Mouse (Mus musculus): ENCODE data around the gene Stmn1.

The Stmn1 gene

DNA sequence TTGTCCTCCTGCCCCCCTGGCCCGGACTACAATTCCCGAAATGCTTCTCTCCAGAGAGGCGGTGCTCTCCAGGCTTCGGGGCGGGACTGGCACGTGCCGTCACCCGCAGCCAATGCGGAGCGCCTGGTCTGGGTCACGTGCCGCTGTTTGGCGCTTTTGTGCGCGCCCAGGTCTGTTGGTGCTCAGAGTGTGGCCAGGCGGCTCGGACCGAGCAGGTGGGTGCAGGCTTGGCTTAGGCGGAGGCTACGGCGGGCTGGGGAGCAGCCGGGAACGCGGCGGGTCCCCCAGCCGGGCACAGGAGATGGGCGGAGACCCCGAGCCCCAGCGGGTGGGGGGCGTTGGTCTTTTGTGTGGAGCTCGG lies at the start of gene Stmn1:
TSS of gene Stmn1 (plus strand) at position 106 of the 361 bp plus-strand sequence.
- in situ Hi-C loops (cut with MboI; ENCODE audit: unreplicated experiment in 2 of 2): no loop called here

DNA sequence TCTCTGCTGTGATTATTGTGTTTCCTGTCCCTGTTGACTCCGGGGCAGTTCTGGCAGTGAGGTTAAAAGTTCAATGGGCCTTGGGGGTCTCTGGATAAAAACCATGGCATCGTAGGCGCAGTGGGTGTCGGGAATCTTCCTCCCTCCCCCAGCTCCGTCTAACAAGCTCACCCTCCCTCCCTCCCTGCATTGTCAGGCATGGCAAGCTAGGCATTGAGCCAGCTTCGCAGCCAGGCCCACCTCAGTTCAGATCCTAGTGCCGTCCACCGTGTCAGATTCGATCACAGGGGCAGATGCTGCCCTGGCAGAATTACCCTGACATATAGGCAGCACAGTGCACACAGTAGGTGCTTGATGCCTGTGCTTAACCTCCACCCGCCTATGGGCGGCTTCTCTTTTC lies 46.1 kb upstream of the Stmn1 start:
- in situ Hi-C loops (cut with MboI; ENCODE audit: unreplicated experiment in 2 of 2): no loop called here

DNA sequence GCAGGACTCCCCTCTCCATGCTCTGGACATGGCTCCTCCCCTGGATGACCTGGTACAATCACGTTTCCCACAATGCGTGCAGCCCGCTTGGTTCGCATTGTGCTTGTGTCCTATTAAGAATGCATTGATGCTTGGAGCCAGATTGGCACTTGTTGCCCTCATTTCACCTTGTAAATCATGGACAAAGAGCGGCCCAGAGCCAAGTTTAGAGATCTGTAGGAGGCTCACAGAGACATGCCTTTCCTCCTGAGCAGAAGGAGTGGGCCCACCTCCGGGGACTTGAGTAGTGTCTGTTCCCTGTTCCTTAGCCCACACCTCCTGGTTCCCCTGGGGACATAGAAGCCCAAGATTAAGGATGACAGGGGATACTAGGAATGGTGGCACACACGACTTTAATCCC lies 44.2 kb upstream of the Stmn1 start:
- in situ Hi-C loops (cut with MboI; ENCODE audit: unreplicated experiment in 2 of 2): no loop called here

DNA sequence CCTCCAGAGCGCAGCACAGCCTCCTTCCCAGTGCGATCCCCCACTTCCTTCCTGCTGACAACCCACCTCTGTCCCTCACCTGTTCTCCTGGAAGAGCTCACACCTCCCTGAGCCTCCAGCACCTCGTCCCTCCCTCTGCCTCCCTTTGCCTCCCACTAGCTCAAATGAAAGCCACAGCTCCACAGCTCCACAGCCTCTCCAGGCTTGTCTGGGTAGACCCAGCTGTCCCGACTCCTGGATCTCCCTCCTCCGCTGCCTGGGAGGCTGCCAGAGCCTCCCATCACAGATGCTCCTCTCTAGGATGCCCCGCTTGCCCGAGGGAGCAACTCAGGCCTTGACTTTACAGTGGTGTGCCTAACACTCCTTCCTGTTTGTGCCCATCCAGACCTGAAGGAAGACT lies 43.0 kb upstream of the Stmn1 start:
- in situ Hi-C loops (cut with MboI; ENCODE audit: unreplicated experiment in 2 of 2): no loop called here

DNA sequence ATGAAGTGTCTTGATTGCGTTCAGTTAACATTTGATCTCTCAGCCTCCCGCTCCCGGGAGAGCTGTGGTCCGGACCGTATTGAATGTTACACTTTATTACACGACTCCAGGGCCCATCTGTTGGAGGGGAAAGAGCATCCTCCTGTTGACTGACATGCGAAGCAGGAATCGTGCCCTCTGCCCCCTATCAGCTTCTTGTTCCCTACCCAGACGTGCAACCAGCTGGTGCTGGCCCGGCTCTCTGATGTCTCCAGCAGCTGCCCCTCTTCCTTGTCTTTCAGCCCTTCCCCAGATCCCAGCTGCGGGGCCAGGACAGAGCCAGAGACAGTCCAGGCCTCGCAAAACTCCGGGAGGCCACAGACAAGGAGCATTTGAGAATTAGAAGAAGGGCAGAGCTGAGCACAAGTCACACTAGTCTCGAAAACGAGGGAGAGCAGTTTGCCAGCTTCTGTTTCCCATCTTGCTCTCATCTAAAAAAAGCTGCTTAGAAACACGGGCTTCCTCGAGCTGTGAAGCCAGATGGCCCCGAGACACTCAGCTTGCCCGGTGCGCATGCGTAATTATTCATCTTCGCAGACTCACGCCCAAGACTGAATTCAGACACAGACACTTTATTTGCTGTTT lies 37.6 kb upstream of the Stmn1 start:
- in situ Hi-C loops (cut with MboI; ENCODE audit: unreplicated experiment in 2 of 2): no loop called here

DNA sequence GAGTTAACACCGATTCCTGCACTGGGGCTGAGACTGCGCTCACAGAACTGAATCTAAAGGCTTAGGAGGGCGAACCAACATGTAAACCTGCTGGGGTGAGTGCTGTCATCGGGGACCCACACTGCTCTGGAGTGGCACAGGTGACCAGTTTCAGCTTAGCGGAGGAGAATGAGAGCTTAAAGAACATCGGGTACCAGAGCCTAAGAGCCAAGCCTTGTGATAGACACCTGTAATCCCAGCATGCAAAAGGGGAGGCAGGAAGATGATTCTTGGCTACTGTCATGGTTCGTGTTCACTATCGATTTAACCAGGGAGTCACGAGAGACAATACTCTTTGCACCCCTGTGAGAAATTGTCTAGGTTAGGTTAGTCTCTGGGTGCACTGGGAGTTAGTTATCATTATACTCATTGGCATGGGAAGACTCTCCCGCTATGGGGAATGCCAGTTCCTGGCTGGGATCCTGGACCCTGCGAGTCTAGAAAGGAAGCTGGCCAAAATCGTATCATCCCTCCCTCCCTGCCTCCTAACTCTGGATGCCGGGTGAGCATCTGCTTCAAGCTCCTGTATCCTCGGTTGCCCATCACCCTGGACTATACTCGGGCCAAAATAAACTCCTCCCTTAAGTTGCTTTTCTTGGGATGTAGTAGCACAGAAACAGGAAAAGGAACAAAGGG lies 35.3 kb upstream of the Stmn1 start:
- in situ Hi-C loops (cut with MboI; ENCODE audit: unreplicated experiment in 2 of 2): no loop called here

DNA sequence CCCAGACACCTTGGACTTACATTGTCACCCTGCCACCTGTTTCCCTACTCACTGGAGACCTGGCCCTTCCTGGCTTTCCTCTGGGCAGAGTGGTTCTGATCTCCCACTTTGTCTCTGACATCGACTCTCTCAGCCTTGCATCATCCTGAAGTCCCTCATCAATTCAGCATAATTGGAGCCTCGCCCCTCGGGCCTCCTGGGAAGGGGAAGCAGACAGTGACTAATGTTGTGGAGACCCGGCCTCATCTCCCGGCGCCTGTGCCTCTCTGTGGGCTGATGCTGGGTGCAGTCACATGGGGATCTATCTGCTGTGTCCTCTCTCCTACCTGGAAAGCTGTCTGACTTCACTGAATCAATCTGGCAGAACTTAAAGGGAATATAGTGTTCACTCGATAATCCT lies 31.9 kb upstream of the Stmn1 start:
- in situ Hi-C loops (cut with MboI; ENCODE audit: unreplicated experiment in 2 of 2): no loop called here

DNA sequence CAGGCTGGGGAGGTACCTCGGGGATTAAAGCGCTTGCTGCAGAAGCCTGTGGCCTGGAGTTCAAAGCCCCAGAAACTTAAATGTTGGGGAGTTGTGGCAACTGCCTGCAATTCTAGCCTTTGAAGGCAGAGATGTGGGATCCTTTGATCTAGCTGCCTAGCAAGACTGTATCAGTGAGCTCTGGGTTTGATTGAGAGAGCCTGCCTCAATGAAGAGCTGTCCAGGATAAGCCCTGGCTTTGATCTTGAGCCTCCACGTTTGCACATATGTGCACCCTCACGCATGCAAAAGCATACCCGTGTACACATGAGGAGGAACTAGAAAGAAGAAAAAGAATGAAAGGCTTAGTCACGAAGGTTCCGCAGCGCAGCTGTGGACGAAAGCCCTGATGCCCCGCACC lies 31.5 kb upstream of the Stmn1 start:
- in situ Hi-C loops (cut with MboI; ENCODE audit: unreplicated experiment in 2 of 2): no loop called here

DNA sequence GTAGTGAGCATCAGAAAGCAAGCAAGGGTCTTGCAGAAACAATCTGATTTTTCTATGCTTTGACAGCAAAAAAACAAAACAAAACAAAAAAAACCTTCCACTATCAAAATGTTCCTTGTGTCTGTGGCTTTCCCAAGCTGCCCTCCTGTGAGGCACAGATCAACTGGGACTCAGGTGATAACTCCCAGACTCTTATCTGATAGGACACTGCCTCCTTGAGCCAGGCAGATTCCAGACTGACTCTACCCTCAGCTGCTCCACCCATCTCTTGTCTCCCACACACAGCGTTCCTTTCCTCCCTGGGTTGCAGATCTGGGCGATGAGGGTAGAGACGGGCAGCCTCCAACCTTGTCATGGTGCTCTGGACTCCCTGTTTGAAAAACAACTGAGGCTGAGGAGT lies 29.0 kb upstream of the Stmn1 start:
- in situ Hi-C loops (cut with MboI; ENCODE audit: unreplicated experiment in 2 of 2): no loop called here

DNA sequence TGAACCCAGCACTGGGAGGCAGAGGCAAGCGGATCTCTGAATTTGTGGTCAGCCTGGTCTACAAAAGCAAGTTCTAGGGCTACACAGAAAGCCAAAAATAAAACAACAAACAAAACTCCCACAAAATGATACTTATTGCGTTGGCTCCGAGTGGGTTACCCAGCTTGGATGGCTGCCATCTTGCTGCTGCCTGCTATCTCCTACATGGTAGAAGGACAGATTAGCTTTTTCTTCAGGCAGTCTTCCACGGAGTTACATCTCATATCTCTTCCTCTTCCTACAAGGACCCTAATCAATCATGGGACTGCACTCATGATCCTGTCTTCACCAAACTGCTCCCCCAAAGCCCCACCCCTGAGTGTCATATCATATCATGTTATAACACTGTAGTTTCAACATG lies 28.2 kb upstream of the Stmn1 start:
- in situ Hi-C loops (cut with MboI; ENCODE audit: unreplicated experiment in 2 of 2): no loop called here

DNA sequence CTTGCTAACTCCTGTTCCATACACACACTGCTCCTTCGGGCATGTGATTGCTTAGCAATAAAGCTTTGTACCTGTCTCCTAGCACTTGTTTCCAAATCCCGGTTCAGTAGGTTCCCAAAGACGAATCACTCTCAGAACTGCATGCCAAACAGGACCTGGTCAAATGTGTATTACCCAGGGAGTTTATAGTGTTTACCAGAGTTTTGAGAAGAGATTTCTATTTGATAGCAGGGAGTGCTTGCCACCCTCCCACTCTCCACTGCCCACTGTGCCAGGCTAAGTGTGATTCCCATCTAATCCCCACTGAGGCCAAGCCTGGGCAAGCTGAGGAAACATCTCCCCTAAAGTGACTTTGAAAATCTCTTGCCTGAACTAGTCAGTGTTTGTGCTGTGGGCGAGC lies 25.9 kb upstream of the Stmn1 start:
- in situ Hi-C loops (cut with MboI; ENCODE audit: unreplicated experiment in 2 of 2): no loop called here

DNA sequence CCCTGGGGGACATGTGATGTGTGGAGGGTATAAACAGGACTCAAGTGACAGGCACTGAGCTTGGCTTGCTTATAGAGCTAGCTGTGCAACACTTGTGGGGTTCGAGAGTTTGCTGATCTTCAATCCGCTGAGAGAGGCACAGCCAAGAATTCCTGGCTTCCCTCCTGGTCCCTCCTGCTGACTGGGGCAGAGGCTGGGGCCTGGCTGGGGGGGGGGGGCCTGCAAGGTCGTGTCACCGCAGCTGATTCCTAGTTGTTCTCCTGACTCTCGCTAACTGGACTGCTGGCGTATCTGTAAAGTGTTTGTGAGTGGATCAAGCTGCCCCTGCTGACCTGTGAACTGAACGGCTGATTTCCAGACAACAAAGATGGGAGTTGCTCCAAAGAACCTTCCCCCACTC lies 24.5 kb upstream of the Stmn1 start:
- in situ Hi-C loops (cut with MboI; ENCODE audit: unreplicated experiment in 2 of 2): no loop called here

DNA sequence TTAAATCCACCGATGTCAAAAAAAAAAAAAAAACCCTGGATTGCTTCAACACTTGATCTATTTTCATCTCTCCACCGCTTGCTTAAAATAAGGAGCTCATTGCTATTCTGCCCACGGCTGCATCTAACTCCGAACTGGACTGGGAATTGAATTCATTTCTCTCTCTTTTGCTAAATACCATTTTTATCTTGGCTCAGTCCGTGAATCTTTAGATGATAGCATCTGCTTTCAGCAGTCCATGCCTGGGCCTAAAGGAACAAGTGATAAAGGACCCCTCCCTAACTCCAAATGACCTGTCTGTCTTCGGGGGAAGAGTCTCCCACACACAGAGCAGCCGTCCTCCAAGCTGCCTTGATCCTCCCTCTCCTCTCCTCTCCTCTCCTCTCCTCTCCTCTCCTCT lies 23.2 kb upstream of the Stmn1 start:
- in situ Hi-C loops (cut with MboI; ENCODE audit: unreplicated experiment in 2 of 2): no loop called here

DNA sequence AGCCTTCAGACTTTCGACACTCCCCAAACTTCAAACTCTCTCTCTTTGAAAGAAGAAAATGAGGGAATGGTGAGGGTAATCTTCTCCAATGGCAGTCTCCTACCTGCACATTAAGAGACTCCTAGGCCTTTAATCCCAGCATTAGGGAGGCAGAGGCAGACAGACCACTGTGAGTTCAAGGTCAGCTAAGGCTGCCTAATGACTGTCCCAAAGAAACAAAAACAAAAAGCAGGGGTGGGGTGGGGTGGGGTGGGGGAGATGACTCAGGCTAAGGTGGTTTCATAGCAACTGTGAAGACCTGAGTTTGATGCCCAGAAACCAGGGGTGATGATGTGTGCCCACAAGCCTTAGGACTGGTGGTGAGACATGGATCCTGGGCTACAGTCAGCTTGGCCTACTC lies 22.6 kb upstream of the Stmn1 start:
- in situ Hi-C loops (cut with MboI; ENCODE audit: unreplicated experiment in 2 of 2): no loop called here

DNA sequence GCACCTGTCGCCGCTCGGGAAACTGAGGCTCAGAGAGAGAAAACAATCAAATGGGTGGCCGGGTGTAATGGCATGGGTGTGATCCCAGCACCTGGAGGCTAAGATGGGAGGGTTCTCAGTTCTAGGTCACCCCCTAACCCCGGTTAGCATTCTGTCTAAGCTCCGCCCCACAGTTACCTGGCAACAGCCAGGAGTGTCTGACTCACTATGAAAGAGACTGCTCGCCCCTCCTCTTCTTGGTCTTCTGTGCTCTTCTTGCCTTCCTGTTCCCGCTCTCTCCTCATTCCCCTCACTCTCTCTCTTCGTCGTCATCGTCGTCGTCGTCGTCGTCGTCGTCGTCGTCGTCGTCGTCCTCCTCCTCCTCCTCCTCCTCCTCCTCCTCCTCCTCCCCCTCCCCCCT lies 20.2 kb upstream of the Stmn1 start:
- in situ Hi-C loops (cut with MboI; ENCODE audit: unreplicated experiment in 2 of 2): no loop called here

DNA sequence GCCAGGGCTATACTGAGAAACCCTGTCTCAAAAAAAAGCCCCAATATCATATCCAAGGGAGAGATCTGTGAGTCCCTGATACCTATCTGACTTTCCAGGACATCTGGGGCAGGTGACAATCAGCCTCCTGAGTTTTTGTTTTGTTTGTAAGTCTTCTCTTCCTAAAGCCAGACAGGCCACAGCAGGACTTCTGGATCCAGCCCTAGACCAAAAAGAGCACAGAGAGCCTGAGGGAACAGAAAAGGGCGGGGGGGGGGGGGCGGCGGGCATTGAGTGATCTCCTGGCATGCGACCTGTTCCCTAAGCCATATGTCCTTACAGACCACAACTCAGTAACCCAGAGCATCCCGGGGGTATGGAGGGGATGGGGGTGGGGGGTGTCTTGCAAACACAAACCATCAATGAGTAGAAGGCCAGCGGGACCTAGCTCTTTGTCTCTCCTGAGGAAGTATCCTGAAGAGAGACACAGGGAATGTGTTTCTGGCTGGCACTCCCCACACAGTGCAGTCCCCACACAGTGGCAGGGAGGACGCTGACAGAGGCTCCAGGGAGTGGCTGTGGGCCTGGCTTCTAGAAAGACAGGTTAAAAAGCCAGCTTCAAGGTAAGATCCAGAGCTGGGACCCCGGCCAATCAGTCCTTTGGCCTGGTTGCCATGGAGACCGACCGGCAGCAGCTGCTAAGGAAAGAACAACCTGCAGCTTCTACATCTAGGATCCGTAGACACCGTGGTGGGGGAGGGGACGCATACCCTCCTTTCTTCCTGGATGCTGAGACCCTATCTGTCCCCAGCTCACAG lies 18.3 kb upstream of the Stmn1 start:
- in situ Hi-C loops (cut with MboI; ENCODE audit: unreplicated experiment in 2 of 2): no loop called here

DNA sequence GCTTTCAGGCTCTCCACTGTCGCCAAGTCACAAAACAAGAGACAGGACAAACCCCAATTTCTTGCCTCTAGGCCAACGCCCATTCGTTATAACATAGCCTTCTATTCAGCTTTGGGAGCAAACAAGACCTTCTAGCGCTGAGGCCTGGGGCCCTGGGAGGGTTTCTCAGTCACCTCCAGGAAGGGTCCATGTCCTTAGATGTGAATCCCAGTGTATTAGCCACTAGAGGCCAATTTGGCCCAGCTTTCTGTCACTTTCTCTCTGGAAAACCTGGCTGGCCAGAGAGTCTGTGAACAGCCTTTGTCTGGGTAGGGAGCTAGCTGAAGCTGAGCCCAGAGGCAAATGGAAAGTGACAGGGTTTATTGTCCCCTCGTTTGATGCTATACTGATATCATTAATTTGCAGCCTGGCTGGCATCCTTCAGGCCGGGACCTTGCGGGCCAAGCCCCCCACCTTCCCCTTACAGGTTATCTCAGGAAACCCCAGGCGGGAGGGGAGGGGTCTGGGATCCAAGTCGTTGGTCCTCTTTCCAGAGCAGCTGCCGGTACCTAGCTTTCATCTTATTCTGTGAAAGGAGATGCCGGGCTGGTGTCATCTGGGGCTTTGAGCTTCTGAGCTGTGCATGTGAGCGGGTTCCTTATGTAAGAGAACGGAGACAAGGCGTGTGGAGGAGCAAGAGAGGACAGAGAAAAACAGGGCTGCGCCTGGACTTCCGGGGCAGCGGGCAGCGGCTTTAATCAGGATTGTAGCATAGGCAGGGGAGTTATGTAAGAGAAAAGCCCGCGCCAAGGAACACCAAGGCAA lies 17.5 kb upstream of the Stmn1 start:
- in situ Hi-C loops (cut with MboI; ENCODE audit: unreplicated experiment in 2 of 2): no loop called here

DNA sequence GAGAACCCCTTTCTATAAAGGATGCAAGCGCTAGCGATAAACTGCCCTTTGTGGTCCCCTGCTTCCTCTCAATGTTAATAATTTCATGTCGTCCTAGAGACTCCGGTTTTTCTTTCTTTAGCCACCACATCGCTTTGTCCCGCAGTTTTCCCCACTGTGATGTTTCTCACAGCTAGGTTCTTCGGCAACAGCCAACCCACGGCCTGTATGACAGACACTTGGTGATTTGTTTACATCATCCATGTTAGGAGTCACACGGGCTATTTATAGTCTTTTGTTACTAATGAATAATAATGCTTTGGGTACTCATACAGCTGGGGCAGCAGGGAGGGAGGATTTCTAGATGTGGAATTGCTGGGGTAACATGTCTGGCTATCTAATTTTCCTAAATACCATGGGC lies 16.6 kb upstream of the Stmn1 start:
- in situ Hi-C loops (cut with MboI; ENCODE audit: unreplicated experiment in 2 of 2): no loop called here

DNA sequence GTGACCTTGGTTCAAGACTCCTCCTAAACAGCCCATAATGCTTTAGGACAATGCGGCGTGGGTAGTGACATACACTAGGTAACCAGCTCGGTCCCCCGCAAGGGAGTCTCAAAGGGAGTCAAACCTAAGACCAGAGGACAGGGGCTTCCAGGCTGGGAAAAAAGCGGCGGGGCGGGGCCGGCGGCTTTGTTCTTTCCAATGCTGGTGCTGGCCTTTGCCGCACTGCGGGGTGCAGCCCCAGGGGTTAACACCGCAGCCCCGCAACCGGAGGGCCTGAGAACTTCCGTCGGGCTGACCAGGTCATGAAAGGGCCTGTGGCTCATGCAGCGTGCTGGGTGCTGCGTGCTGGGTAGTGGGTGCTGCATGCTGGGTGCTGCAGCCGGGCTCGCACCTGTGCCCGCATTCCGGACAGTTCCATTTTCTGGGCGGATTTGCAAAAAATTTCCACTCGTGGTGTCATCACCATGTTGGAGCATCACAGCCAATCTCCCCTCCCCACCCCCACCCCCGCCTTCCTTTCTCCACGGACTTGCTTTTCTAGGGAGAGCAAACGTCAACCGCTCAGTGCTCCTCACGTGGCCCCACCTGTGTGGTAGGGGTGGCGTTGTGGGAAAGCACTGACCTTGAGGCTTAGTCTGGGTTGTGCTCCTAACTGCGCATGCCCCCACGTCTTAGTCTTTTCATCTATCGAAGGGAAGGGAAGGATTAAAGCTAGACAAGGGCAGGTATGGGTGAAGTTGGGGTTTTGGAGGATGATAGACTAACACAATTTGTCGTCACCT lies 14.3 kb upstream of the Stmn1 start:
- in situ Hi-C loops (cut with MboI; ENCODE audit: unreplicated experiment in 2 of 2): no loop called here

DNA sequence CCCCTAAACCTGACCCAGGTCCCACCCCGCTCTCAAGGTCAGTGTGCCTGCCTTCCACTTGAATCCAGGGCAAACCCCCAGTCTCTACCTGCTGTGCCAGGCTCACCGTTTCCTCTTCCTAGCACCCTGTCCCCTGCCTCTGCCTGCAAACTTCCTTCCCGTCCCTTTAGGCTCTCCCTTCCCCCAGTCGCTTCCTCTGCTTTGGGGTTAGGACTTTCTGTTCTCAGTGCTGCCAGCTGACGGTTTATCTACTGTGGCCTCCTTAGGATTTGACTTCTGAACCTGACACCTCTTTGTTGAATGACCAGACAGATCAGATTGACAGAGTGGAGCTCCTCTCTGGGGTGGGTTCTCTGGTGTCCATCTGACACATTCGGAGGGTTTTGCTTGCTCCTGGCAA lies 12.8 kb upstream of the Stmn1 start:
- in situ Hi-C loops (cut with MboI; ENCODE audit: unreplicated experiment in 2 of 2): no loop called here
